Mouse (Mus musculus) lung, postnatal 10 days (tissue): Measurements from ENCODE around the gene Flt3l.
"Not testable (repeated sequence)": the region's sequence is repeated elsewhere in the genome, so short reads cannot be mapped to it uniquely, and the experiment has no call there.

ENCODE experiments used
- DNase-seq: peaks from one replicate; pipeline ENCODE4 v3.0.0; 2021

Gene Flt3l

GRCm38 (mm10) chr7:45135993-45136567, at the start of gene Flt3l, which contains the start of gene Gm45713:
Gene Flt3l, minus strand, starts transcription at chr7:45136432.
Gene Gm45713, minus strand, starts transcription at chr7:45136231.
- DNase-seq: peak; percentile 96

GRCm38 (mm10) chr7:45185921-45186320, 49.7 kb upstream of the Flt3l start:
- DNase-seq: no peak

GRCm38 (mm10) chr7:45183672-45184071, 47.4 kb upstream of the Flt3l start:
- DNase-seq: no peak

- DNase-seq: no peak
These were observed 46.4 kb upstream of the Flt3l start for GRCm38 (mm10) chr7:45182606-45183005.

- peak; percentile 93 for DNase-seq
These were observed 46.0 kb upstream of the Flt3l start for GRCm38 (mm10) chr7:45182199-45182601.

DNA sequence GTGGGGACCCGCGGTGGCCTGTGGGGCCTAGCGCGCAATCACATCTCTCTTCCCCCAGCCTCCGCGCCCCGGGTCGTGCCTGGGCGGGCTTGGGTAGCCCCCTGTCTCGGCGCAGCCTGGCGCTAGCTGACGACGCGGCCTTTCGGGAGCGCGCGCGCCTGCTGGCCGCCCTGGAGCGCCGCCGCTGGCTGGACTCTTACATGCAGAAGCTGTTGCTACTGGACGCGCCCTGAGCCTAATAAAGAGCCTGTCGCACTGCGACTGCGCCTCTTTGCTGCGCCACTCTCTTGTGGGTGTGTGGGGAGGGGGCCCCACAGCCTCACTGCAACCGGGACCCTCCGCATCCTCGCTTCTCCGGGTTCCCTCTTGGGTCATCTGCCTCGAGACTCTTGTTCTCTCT, 45.3 kb upstream of the Flt3l start:
- DNase-seq: no peak

- DNase-seq: no peak
These were observed 44.8 kb upstream of the Flt3l start, which contains the start of gene Pth2 for GRCm38 (mm10) chr7:45180896-45181477. Gene Pth2, plus strand, starts transcription at chr7:45180995.

- no peak for DNase-seq
These were observed 43.2 kb upstream of the Flt3l start, which contains the start of gene Gfy for GRCm38 (mm10) chr7:45179469-45179868. Gene Gfy, minus strand, starts transcription at chr7:45179569.

- DNase-seq: no peak
These were observed 42.3 kb upstream of the Flt3l start for GRCm38 (mm10) chr7:45178550-45178949.

DNA sequence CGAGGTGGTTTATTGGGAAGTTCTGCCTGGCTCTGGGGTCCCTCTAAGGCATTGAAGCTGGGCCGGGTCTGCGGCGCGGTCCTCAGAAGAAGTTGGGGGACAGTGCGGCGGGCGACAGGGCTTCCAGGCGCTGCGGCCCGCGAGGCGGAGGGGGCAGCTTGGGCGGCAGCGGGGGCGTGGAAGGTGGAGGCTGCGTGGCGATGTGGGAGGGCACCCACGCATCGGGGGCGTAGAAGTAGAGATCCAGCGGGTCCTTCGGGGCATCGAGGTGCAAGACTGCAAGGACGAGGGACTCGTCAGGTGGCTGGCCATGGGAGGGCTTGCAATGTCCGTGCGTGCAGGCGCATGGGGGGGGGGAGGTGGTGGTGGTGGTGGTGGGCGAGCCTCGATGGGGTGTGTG, 40.1 kb upstream of the Flt3l start:
- no peak for DNase-seq

DNA sequence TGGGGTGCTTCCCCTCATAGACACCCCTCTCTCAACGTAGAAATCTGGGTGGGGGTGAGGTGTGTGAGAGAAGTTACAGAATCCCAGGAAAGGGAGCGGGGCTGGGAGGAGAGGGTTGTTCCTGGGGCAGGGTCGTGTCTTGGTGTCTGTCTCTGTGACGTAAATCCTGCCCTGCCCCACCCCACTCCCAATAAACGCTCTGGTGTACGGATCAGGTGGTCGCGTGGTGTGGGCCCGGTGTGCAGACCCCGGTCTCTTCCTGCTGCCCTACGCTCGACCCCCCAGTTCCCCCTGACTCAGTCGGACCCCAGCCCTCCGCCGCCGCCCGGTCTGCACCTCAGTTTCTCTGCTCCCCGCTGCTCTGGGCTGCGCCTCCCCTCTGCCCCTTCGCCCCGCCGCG, 39.7 kb upstream of the Flt3l start:
- DNase-seq: no peak

GRCm38 (mm10) chr7:45175398-45175797, 39.2 kb upstream of the Flt3l start:
- DNase-seq: no peak

GRCm38 (mm10) chr7:45174567-45175280, 38.5 kb upstream of the Flt3l start:
- no peak for DNase-seq

DNA sequence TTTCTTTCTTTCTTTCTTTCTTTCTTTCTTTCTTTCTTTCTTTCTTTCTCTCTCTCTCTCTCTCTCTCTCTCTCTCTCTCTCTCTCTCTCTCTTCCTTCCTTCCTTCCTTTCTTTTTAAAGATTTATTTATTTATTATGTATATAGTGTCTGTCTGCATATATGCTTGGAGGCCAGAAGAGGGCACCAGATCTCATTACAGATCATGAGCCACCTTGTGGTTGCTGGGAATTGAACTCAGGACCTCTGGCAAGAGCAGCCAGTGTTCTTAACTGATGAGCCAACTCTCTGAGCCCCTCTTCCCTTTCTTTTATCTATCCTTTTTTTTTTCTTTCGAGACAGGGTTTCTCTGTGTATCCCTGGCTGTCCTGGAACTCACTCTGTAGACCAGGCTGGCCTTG, 37.5 kb upstream of the Flt3l start:
- DNase-seq: not testable (repeated sequence)

DNA sequence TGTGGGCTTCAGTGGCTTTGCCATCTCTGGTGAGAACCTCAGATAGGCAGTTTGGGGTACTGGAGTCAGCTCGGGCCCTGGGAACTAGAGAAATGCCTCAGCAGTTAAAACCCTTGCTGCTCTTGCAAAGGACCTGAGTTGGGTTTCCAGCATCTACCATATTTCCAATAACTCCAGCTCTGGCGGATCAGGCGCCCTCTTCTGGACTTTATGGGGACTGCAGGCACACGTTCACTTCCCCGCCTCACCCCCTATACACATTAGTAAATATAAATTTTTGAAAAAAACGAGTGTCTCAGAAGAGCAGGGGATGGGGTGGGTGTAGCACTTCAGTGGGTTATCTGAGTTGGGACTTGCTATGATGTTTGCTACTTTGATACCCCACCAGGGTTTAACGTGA, 36.7 kb upstream of the Flt3l start:
- DNase-seq: no peak

DNA sequence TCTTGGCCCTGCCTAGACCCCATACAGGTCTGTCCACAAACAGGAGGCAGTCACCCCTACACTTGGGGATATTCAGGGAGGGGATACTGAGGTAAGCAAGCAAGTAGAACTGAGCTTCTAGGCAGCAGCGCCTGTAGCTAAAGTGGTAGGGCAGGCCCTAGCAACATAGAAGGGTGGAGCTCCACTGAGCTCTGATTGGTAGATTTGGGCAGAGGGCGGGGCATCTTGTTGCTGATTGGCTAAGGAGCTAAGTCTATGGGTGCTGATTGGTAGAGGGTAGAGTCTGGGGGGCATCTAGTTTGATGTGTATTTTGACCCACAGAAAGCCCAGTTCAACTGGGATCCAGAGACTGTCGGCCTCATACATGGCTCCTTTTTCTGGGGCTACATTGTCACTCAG, 33.3 kb upstream of the Flt3l start:
- DNase-seq: no peak

GRCm38 (mm10) chr7:45168656-45169055, 32.4 kb upstream of the Flt3l start:
- DNase-seq: no peak

GRCm38 (mm10) chr7:45167761-45168445, 31.7 kb upstream of the Flt3l start:
- DNase-seq: no peak

- no peak for DNase-seq
These were observed 30.7 kb upstream of the Flt3l start for GRCm38 (mm10) chr7:45166950-45167401.

DNA sequence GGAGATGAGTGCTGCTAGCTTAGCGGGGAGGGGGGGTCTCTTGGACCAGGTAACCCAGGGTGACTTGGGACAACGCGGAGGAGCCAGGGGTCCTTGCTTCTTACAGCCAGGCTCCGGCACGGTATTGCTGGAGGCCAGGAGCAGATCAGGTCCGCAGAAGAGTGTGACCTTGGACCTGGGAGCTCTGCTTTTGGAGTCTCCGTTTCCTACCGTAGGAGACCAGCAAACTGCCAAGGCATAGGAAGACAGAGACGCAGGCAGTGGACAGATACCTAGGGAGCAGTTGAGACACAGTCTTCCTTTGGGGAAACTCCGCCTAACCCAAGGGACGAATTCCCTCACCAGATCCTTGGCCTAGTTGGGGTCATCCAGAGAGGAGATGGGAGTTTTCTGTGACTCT, 29.5 kb upstream of the Flt3l start:
- DNase-seq: no peak

DNA sequence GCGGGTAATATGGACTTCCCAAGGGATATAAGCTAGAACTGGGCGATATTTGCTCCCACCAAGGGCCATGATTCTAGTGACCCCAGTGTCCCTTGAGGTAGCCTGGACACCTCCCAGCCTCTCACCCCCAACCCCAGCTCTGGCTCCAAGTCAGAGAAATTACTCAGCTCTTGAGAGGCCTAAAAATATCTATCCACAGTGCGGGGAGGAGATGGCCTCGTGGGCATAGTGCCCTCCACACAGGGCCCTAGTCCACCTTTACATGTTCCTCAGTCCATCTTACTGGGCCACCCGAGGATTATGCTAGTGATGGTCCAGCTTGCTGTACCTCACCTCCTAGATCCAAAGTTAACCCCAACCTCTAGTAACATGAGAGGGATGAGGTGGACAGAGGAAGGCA, 28.6 kb upstream of the Flt3l start:
- DNase-seq: no peak

GRCm38 (mm10) chr7:45163735-45164490, 27.7 kb upstream of the Flt3l start, which contains the start of gene Slc17a7:
Gene Slc17a7, plus strand, starts transcription at chr7:45163949.
- DNase-seq: peak; percentile 48
